Mouse (Mus musculus) right cerebral cortex, postnatal 4 days (tissue): Measurements from ENCODE around the gene Tal1.

Experiments used
- DNase-seq: peaks from one replicate; pipeline ENCODE4 v3.0.0-alpha.2; 2022

The Tal1 gene

DNA sequence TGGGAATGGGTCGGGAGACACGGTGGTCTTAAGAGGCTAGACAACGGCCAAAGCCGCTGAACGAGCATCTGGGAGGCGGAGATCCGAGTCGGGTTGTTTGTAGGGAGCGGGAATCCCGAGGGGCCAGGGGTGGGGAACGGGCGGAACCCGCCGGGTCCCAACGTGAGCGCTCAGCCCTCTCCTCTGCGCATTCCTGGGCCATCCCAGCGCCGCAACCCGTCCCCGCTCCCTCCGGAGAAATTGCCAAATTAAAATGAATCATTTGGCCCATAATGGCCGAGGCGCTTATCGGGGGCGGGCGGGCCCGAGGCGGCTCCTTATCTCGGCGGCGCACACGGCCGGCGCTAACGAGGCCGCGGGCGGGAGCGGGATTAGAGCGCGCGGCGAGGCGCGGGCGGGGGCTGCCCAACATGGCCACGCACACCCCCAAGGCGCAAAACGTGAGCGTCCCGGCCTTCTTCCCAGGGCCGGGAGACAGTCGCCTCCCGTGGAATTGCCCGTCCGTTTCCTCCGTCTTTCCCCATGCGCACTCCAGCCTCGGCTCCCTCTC lies at the start of gene Tal1:
Gene Tal1 (plus strand): TSS at position 56 of the 550 bp plus-strand sequence.
- peak; percentile 24 for DNase-seq

DNA sequence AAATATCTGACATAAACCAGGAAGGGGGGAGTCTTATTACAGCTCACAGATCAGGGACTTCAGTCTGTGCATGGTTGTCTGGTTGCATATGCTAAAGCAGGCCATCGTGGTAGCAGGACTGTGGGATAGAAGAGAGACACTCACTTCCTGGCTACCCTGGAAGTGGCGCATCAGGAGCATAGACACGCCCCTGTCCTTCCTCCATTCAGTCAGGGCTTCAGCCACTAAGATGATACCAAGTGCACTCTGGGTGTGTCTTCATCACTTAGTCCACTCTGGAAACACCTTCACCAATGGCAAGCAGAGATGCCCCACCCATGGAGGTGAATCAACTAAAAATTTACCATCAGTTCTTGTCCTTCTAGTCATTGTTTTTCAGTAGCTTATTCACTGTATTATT lies 42.0 kb upstream of the Tal1 start:
- DNase-seq: no peak

DNA sequence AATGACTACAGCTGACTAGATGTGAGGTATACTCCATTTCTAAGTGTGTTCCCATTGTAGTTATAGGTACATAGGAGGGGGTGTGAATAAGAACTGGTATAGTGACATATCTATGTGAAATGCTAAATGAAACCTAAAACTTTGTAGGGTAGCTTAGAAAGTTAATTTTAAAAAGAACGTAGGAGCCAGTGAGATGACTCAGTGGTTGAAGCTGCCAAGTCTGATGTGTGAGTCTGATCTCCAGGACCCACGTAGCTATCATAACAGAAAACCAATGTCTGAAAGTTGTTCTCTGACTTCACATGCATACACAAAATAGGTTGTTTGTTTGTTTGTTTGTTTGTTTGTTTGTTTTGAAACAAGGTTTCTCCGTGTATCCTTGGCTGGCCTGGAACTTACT lies 36.2 kb upstream of the Tal1 start:
- DNase-seq: no peak

DNA sequence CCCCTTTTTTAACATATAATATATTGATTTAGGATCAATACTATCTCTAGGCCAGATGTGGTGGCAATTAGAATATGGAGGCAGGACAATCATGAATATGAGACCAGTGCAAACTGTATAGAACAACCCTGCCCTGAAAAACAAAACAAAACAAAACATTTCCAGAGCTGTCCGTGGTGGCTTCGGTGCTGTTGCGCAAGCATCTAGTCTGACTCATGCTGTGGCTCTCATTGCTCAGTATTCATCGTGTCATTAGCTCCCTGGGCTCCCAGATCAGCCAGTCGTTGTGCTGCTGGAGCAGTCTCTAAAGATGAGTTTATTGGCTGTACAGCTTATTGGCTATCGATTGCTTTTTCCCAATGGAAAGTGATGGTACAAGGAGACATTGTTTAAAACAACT lies 21.2 kb upstream of the Tal1 start:
- no peak for DNase-seq

DNA sequence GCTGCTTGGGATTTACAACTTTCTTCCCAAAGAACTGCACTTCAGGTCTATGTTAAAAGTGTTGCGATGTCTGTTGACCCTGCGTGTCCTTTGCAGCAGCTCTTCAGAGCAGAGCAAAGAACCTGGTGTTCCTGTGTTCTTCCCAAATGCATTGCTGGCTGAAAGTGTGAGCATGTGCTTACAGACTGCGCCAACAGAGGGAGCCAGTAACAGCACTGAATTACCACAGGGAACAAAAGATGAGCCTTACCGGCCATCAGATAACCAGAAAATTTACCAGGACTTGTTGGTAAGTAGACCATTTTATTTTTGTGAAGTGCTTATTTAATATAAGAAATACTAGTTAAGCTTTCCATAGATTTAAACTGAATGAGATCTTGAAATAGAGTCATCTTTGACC lies 18.0 kb upstream of the Tal1 start:
- peak; percentile 35 for DNase-seq

DNA sequence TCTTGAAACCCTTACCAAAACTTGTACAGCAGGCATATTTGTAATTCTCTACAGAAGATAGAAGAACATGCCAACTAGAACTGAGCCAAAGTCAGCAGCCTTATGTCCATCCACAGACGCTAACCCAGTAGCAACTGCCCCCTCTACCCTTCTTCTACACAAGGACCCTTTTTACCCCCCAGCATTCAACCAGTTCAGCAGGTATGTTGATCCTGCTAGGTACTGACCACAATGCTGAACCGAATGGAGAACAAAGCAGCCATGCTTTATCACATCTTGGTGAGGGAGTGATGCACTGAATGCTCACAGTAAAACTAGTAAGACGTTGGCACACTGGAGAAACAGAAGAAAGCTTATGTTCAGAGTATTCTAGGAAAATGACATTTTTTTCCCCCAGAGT lies 10.6 kb upstream of the Tal1 start:
- no peak for DNase-seq

DNA sequence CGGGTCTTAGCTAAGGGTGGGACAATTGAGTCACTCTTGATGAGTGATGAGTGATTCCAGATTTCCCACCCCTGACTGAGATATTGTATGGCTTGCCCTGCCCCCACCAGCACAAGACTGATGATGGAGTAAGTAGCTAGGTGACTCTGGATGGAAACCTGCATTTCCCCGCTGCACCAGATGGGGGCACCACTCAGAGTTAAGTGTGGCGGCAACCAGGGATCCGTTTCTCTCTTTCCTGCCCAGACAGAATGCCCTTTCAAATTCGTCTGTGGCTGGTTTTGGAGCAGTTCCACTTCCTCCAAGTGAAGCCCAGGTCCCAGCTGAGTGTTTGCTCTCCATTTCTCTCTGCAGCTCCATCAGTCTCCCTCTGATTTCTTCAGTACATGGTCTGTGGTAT lies 8.5 kb upstream of the Tal1 start:
- peak; percentile 55 for DNase-seq

DNA sequence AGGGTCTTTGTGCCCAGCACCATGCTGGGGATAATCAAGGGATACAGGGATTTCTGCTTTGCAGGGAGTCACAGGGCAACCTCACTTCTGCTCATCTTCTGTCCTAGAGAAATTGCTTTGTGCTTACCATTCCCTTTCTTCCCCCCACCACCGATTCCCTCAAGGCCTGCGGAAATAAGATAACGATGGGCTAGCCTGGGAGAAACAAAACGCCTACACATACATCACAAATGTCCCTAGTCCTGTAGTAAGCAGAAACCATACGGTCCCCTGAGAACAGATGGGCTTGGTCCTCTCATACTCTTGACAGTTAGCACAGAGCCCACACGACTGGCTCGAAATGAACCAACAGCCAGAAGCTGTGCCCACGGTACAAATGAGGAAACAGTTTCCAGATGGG lies 8.0 kb upstream of the Tal1 start:
- DNase-seq: no peak

DNA sequence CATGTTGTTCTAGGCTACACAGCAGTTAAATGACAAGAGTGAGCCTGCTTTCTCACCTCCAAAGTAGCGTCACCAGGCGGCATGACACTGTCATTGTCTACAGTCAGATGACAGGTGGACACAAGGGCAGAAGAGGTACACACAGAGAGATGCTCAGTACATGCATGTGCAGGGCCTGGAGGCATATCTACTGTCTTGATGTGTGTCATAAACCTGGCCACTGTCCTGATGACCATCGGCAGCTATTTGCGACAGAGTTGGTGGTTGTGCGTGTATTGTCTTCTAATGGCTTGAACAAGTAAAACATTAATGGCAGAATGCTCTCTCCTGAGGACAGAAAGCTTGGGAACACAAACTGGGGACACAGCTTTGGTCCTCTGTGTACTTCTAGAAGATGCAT lies 5.0 kb upstream of the Tal1 start:
- DNase-seq: no peak

DNA sequence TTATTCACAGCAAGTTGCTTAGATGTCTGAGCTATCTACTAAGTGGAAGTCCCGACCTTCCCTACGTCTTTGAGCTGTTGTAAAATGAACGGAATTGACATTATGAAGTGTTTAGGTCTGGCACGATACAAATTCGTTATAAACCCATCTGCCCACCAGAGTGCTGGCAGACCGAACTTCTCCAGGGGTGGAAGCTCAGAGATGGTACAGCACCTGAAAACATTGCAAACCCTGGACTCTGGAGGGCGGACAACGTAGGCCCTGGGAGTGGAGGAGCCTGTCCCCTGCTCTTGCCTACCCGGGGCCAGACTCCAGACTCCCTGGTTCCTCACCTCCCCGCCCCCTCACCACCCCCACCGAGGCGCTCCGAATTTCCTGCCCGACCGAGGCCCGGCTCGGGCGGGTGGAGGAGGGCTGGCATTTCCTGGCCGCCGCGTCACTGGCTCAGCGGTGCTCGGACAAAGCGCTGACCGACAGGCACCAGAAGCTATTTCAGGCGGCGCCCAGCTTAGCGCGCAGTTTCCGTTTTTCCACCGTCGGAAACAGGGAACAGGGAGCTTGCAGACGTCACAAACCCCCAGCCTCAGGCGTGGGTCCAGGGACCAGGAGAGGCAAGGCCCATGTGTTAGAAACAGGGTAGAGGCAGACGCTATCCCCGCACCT lies 3.8 kb upstream of the Tal1 start:
- DNase-seq: peak; percentile 18

DNA sequence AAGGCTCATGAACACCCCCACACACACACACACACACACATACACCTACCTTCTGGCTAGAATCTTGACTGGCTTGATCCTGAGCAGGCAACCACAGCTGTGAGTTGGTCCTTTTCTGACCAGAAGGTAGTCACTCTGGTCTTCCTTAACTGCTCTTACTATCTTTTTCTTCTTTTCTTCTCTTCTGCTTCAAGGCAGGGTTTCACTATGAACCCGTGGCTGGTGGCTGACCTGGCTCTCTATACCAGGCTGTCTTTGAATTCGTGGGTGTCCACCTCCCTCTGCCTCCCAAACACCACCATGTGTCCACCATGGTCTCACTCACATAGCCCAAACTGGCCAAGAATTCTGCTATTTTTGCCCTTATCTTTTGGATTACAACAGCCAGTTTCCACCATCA lies 1.2 kb upstream of the Tal1 start:
- no peak for DNase-seq

DNA sequence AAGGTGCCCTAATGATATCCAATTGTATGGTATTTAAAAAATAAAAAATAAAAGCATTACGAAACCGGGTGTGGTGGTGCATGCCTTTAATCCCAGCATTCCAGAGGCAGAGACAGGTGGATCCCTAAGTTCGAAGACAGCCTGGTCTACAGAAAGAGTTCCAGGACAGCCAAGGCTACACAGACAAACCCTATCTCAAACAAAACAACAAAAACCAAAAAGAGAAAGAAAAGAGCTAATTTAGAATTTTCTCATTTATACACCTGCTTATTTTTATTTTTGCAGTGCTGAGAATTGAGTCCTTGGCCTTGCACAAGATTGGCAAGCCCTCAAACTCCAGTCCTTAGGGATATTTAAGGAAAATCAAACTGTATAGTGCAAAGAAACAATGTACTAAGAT lies 535 bp upstream of the Tal1 start:
- no peak for DNase-seq

DNA sequence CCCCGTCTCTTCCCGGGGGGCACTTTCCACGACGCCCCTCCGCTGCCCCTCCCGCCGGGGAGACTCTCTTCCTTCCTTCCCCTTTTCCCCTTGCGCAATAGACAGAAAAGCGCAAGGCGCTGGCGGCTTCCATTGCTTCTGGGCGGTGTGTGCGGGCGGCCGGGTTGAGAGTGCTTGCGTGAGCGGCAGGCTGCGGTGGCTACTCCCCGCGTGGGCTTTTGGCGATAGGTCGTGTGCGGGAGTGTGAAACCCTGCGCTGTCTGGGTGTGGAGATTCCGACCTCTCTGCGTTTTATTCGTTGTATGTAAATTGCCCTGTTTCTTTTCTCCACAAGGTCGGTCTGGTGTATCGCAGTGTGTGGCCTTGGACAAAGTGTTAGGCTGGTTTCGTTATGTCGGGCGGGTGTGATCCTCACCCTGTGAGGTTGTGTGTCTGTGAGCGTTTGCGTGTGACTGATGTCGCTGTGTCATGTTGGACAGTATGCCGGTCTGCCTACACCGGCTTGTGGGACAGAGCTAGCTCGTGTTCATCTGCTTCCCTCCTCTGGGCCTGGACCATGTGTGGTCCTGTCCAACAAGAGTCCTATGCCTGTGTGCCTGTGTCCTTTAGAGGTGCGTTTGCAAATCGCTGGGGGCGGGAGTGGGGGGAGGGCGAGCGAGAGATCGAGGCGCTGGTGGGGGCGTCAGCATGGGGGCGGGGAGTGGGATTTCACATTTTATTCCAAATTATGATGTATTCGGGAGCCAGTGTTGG lies 871 bp downstream of the Tal1 start:
- DNase-seq: peak; percentile 55

DNA sequence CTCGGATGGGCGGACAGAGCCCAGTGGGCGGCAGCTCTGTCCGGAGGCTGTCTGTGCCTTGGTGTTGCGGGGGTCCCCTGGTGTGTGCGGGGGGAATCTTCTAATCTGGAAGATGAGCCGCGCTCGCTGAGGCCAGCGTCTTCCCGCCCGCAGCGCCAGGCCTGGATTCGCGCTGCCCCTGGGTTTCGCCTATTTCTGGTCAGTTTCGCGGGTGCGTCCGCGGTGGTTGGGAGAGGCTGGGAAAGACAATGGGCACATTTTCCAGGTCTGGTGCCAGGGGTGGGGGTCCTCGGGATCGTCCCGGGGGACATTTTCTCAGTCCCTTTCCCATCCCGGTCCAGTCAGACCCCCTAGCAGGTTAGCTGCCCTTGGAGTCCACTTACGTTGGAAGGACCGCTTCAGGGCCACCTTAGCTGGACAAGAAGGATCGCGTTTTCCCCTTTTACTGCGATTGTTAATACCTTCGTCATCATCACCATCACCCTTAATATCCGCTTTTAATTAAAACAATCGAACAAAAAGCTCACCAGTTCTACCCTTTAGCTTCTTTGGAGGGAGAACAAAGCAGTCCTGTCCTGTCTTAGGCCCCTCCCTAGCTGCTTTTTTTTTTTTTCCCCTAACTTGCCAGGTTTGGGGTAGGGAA lies 1.6 kb downstream of the Tal1 start:
- peak; percentile 15 for DNase-seq

DNA sequence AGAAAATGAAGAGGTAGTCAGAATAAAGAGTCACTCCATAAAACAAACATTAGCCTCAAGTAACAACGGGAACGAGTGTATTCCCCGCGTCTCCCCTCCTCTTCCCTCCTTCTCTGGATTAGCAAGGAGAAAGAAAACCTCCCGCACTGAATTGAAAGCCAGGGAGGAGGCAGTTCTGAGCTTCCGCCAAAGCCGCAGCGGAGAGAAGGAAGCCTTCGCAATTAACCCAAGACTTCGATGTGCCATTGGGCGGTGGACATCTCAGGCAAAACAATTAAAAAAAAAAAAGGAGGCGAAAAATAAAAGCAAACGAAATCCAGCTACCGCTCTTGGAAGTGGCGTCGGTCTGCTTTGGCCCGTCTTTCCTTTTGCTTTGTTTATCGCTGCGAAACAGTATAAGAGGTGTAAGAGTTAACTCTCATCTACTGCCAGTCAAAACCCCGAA lies 2.1 kb downstream of the Tal1 start:
- DNase-seq: peak; percentile 38

DNA sequence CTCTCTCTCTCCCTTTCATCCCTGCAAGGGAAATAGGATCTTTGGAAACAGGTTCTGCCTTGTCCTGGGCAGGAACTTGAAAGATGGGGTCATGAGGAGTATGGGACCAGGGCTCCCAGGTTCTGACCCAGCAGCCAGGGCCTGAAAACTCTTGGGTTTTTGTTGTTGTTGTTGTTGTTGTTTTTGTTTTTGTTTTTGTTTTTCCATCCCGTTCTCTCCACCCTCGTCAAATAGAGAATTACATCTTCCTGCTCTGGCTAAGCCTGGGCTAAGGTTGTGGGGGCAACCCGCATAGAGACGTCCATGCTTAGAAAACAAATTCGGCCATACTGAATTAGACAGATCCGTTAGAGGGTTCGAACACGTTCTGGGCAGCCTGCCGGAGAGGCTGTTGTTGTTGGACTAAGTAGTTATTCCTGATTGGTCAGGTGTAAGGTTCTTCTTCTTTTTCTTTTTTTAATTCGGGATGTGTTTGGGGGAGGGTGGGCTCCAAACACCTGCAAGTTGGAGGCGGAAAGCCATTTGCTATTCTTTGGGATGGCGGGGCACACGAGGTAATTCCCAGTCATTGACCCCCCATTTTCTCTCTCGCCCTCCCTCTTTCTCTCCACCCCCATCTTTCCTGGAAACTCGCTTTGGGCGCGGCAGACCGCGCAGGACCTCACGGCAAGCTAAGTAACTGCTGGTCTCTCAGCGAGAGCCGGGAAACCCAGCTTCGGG lies 2.8 kb downstream of the Tal1 start:
- DNase-seq: no peak

DNA sequence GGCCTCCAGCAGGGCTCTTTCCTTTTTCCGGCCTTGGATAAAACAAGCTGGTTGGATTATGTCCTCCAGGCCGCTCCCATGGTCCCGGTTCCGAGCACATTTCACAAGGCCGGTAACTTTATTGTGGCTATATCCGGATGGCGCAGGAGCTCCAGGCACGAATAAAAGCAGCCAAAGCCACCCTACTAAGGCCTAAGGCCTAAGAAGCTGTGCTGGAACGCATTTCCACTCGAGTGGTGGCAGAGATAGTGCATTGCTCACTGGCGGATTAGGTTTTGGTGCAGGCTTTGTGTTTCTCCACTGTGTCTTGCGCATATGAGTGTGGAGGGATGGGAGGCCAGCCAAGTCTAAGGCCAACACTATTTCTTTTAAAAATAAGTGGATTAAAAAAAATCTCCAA lies 3.6 kb downstream of the Tal1 start:
- no peak for DNase-seq

DNA sequence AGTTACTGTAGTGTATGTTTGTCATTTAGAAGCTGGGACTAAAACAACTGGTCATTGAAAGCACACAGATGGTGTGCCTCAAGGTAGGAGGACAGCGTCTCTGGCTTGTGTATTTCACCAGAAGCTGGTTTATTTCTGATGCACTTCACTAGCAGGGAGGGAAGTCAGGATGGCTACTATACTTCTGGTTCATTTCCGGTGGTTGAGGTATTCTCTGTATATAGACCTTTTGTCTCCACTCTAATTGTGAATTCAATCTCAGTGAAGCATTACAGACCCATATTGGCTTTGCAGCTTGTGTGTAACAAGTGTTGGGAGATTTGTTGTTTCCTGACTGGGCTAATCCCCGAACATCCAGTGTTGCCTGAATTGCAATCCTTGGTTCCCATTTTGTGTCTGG lies 4.5 kb downstream of the Tal1 start:
- DNase-seq: no peak

DNA sequence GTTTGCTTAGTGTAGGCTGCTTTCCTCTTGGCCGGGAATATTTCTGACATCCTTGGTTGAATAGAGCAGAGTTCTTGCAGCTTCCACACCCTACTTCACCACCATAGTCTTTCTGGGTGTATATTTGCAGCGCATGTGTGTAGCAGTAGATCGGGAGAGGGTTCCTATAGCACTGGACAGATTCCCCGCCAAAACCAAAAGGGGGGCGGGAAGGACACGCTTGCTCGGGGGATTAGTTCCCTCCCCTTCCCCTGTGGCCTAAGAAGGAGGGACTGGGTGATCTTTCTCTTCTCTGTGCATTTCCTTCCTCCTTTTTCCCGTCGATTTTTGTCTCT lies 6.3 kb downstream of the Tal1 start:
- no peak for DNase-seq

DNA sequence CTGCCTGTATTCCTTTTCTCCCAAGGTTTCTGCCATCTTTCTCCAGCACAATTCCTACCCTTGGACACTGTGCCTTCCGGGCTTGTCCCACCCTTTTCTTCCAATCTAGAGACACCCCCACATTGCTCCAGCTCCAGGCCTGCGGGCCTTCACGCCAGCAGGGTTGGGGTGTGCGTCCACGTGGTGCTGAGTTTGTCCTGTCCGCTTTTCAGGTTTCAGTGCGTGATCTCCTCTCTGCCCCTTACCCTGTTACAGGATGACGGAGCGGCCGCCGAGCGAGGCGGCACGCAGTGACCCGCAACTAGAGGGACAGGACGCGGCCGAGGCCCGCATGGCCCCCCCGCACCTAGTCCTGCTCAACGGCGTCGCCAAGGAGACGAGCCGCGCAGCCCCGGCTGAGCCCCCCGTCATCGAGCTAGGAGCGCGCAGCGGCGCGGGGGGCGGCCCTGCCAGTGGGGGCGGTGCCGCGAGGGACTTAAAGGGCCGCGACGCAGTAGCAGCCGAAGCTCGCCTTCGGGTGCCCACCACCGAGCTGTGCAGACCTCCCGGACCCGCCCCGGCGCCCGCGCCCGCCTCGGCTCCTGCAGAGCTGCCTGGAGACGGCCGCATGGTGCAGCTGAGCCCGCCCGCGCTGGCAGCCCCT lies 6.8 kb downstream of the Tal1 start:
- peak; percentile 64 for DNase-seq

DNA sequence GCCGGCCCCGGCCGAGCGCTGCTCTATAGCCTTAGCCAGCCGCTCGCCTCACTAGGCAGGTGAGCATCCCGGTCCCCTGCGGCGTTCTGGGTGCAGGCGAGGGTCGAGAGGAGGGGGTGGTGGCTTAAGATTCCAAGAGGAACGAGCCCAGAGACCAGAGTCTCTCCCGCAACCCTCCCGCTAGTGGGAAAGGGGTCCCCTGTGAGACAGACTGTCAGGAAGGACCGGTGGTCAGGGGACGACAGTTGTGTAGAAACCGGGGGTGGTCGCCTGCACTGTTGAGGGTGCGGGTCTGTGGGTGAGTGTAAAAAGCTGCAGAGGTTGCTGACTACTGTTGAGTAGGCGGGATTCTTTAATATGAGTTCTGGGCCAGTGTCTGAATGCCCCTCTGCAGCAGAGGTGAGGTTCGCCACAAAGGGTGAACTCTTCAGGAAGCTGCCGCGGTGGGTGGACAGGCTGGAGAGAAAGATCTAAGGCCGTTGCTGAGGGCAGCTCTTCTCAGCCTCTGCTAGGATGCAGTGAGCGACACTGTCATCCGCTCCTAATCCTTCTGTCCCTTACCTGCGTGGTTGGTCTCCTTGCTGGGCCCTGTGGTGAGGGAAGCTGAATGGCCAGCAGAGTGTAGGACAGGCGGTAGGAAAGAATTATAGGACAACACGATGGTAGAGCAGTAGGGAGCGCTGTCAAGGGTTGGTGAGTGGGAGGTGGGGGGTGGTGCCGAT lies 7.5 kb downstream of the Tal1 start:
- no peak for DNase-seq

DNA sequence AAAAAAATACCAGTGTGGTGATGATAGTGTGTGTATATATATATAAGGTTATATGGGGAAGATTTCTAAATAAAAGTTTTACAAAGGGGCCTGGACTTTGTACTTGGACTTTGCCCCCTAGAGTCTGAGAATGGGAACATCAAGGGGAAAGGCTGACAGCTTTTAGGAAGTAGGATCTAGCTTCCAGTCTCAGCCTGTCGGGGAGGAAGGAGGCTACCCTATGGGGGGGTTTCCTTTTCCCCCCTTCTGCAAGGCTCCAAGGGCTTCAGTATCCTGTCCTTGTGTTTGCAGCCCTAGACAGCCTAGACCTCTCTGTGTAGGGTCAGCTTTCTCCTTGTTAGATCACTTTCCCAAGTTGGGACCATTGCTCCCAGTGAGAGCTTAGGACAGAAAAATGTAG lies 15.4 kb downstream of the Tal1 start:
- no peak for DNase-seq
